Mouse (Mus musculus) CH12.LX (cell line): ENCODE results near the gene Grk6. TPM values are rescaled to one million over a fixed set of nuclear protein-coding genes. Genes with fewer than 3 reads are reported as not detected.

Source experiments
- DNase-seq: peaks from one replicate; pipeline ENCODE4 v3.0.0-alpha.2; 2013; ENCODE audit errors: extremely low read depth
- H3K27ac ChIP-seq: 2 replicates; pipeline ENCODE4 v1.5.1; 2012; ENCODE audit warnings: low read depth, mild to moderate bottlenecking, control low read depth, moderate library complexity; ENCODE audit not compliant: insufficient read depth
- H3K27me3 ChIP-seq: replicated peaks from 2 replicates; pipeline ENCODE3; 2012; ENCODE audit warnings: inconsistent platforms
- H3K36me3 ChIP-seq, 2 experiments: replicated peaks in 1 of 2; 2 replicates each; pipeline versions ENCODE3 to v1.6.1; 2012; ENCODE audit warnings: inconsistent platforms in 1 of 2, low read length in 1 of 2, mild to moderate bottlenecking in 1 of 2, mixed read lengths in 1 of 2, moderate library complexity in 1 of 2; ENCODE audit not compliant: control insufficient read depth in 1 of 2, insufficient read depth in 1 of 2
- H3K4me1 ChIP-seq, 2 experiments: 2 replicates each; pipeline ENCODE4 v1.6.1; 2012; ENCODE audit warnings: inconsistent platforms in 1 of 2, moderate library complexity in 1 of 2; ENCODE audit not compliant: insufficient read depth in 2 of 2, control insufficient read depth in 1 of 2
- H3K4me2 ChIP-seq: 2 replicates; pipeline ENCODE4 v1.6.1; 2012; ENCODE audit warnings: low read depth, mild to moderate bottlenecking, control low read depth; ENCODE audit not compliant: poor library complexity, insufficient read depth, severe bottlenecking
- H3K4me3 ChIP-seq, 3 experiments: fragments of 150-350 bp in 1 of 3; sonication (generic) in 1 of 3; replicated peaks in 1 of 3; 2 replicates each; pipeline versions ENCODE3 to v1.5.1; 2011 to 2012; ENCODE audit warnings: low read depth in 2 of 3, low read length in 2 of 3, mild to moderate bottlenecking in 2 of 3, moderate library complexity in 2 of 3, control low read depth in 1 of 3, improper control_type of control experiment in 1 of 3, inconsistent platforms in 1 of 3, mixed read lengths in 1 of 3; ENCODE audit not compliant: poor library complexity in 1 of 3
- H3K79me2 ChIP-seq: replicated peaks from 2 replicates; pipeline ENCODE4 v1.6.1; 2012; ENCODE audit warnings: mild to moderate bottlenecking, moderate library complexity; ENCODE audit not compliant: control insufficient read depth, poor library complexity, insufficient read depth, severe bottlenecking; ENCODE audit errors: extremely low read depth
- H3K9ac ChIP-seq: 2 replicates; pipeline ENCODE4 v1.6.1; 2012; ENCODE audit warnings: low read depth, mild to moderate bottlenecking, control low read depth, moderate library complexity; ENCODE audit not compliant: insufficient read depth
- H3K9me3 ChIP-seq: replicated peaks from 2 replicates; pipeline ENCODE3; 2012; ENCODE audit warnings: low read length, inconsistent platforms, mixed read lengths
- CHD1 ChIP-seq: IDR thresholded peaks from 2 replicates; pipeline ENCODE4 v1.6.1; 2012; ENCODE audit warnings: low read depth, low read length, improper control_type of control experiment, inconsistent platforms
- E2F4 ChIP-seq: IDR thresholded peaks from 2 replicates; pipeline ENCODE4 v1.6.1; 2011; ENCODE audit warnings: low read depth, low read length, improper control_type of control experiment; ENCODE audit not compliant: insufficient replicate concordance
- ETS1 ChIP-seq: conservative IDR thresholded peaks from 2 replicates; pipeline ENCODE4 v1.6.1; 2012; ENCODE audit warnings: low read depth, mild to moderate bottlenecking, inconsistent platforms, low read length, improper control_type of control experiment, moderate library complexity
- GABPA ChIP-seq: IDR thresholded peaks from 2 replicates; pipeline ENCODE4 v1.6.1; 2012; ENCODE audit warnings: low read depth, low read length, improper control_type of control experiment, inconsistent platforms; ENCODE audit not compliant: insufficient replicate concordance
- IRF4 ChIP-seq: IDR thresholded peaks from 2 replicates; pipeline ENCODE4 v1.6.1; 2014; ENCODE audit warnings: low read depth, mild to moderate bottlenecking, inconsistent platforms, low read length, improper control_type of control experiment
- JUND ChIP-seq: conservative IDR thresholded peaks from 2 replicates; pipeline ENCODE4 v1.6.1; 2011; ENCODE audit warnings: low read depth, low read length, improper control_type of control experiment
- KAT2A ChIP-seq: IDR thresholded peaks from 2 replicates; pipeline ENCODE4 v1.6.1; 2012; ENCODE audit warnings: low read length, improper control_type of control experiment, inconsistent platforms; ENCODE audit not compliant: insufficient replicate concordance
- MAFK ChIP-seq: IDR thresholded peaks from 2 replicates; pipeline ENCODE4 v1.6.1; 2011; ENCODE audit warnings: low read length, improper control_type of control experiment; ENCODE audit not compliant: insufficient replicate concordance
- MAX ChIP-seq: IDR thresholded peaks from 2 replicates; pipeline ENCODE4 v1.6.1; 2011; ENCODE audit warnings: low read length, improper control_type of control experiment
- MEF2A ChIP-seq: IDR thresholded peaks from 2 replicates; pipeline ENCODE4 v1.6.1; 2014; ENCODE audit warnings: low read depth, mild to moderate bottlenecking, inconsistent platforms, low read length, improper control_type of control experiment, borderline replicate concordance
- MXI1 ChIP-seq: IDR thresholded peaks from 2 replicates; pipeline ENCODE4 v1.6.1; 2011; ENCODE audit warnings: mild to moderate bottlenecking, low read depth, low read length, improper control_type of control experiment
- MYC ChIP-seq: IDR thresholded peaks from 2 replicates; pipeline ENCODE4 v1.6.1; 2011; ENCODE audit warnings: low read depth, mild to moderate bottlenecking, improper control_type of control experiment, low read length
- NRF1 ChIP-seq: IDR thresholded peaks from 2 replicates; pipeline ENCODE4 v1.6.1; 2014; ENCODE audit warnings: low read depth, mild to moderate bottlenecking, inconsistent platforms, low read length, improper control_type of control experiment, moderate library complexity
- POLR2AphosphoS2 ChIP-seq: IDR thresholded peaks from 2 replicates; pipeline ENCODE4 v1.6.1; 2011; ENCODE audit warnings: low read depth, low read length, improper control_type of control experiment
- TBP ChIP-seq: conservative IDR thresholded peaks from 2 replicates; pipeline ENCODE4 v1.6.1; 2011; ENCODE audit warnings: low read depth, low read length, improper control_type of control experiment
- UBTF ChIP-seq: IDR thresholded peaks from 2 replicates; pipeline ENCODE4 v1.6.1; 2012; ENCODE audit warnings: low read depth, mild to moderate bottlenecking, inconsistent platforms, low read length, improper control_type of control experiment, moderate library complexity
- ZC3H11A ChIP-seq: IDR thresholded peaks from 2 replicates; pipeline ENCODE4 v1.6.1; 2012; ENCODE audit warnings: low read depth, mild to moderate bottlenecking, inconsistent platforms, low read length, improper control_type of control experiment
- ZKSCAN1 ChIP-seq: IDR thresholded peaks from 2 replicates; pipeline ENCODE4 v1.6.1; 2012; ENCODE audit warnings: low read depth, inconsistent platforms, low read length, improper control_type of control experiment, borderline replicate concordance
- ZNF384 ChIP-seq: IDR thresholded peaks from 2 replicates; pipeline ENCODE4 v1.6.1; 2012; ENCODE audit warnings: low read depth, low read length, improper control_type of control experiment, inconsistent platforms
- dilution Hi-C: fragments of 300-500 bp; cut with MboI; formaldehyde crosslinking; loops from 2 replicates; pipeline ENCODE4 v1.14.3; 2020; ENCODE audit warnings: low sequenced_read_pairs; ENCODE audit not compliant: extremely low pct_unique_long_range_greater_than_20kb, extremely low pct_ligation_motif_present
- in situ Hi-C: fragments of 300-500 bp; cut with MboI; formaldehyde crosslinking; loops from 3 replicates; pipeline ENCODE4 v1.14.3; 2019; ENCODE audit warnings: low sequenced_read_pairs, low pct_ligation_motif_present, low pct_unique_long_range_greater_than_20kb, mixed read lengths
- polyA plus RNA-seq: library from polyadenylated mRNA; unstranded; fragments of >175 nt; gene quantifications from 2 replicates; pipeline ENCODE4 v1.2.1, GENCODE M21; 2012; ENCODE audit warnings: low read depth; ENCODE audit not compliant: insufficient read length
- total RNA-seq, 2 experiments: library from RNA; depleted of rRNA; stranded (reverse); fragments of 300-350 nt in 1 of 2; fragments of >200 nt in 1 of 2; gene quantifications; 2 replicates each; pipeline ENCODE4 v1.2.3; 2012 to 2014

Grk6 gene
- total and polyA plus RNA-seq, 3 experiments = 59.0 to 71.0 (median 60.1) TPM

DNA sequence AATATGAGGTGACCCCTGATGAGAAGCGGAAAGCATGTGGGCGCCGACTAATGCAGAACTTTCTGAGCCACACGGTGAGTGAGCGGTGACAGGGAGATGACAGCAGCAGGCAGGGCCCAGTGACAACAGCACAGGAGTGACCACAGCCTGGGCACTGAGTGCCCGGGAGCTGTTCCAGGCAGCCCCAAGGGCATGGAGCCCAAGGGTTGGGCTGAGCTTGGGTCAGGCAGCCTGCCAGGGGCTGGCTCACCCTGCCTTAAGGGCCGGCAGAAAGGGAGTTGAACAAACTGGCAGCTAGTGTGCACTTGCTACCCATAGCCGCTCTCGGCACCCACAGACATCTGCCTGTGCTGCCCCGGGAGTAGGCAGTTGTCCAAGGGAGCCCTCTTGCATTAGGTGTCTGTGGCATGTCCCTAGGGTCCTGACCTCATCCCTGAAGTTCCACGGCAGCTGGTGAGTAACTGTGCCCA is 5.7 kb downstream of the Grk6 start:
- no peaks in the 10 kb centered on the region for H3K27me3 ChIP-seq

DNA sequence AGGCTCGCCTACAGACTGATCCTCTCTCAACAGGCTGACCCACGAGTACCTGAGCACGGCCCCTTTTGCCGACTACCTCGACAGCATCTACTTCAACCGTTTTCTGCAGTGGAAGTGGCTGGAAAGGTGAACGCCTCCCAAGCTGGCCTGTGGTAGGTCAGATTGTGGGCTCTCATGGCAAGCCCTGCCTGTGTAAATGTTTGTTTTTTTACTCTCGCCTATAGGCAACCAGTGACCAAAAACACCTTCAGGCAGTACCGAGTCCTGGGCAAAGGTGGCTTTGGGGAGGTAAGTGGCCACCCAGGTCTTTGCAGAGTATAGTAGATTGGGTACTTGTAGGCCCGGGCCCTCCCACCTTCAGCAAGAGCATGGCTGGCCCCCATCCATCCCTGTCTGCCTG is 6.4 kb downstream of the Grk6 start:
- in situ Hi-C loops (no loop called here), dilution Hi-C loops (no loop called here)
- H3K4me3 ChIP-seq = no peak overlapping the region
- DNase-seq = no peak
- H3K79me2 ChIP-seq = peaks cover 24% of the 10 kb centered on the region
- H3K4me2 ChIP-seq = no peak overlapping the region
- H3K4me1 ChIP-seq = peaks cover 26 to 54% of the 10 kb centered on the region in 2 experiments
- H3K27ac ChIP-seq = no peak overlapping the region
- no peaks in the 10 kb centered on the region for H3K9me3 ChIP-seq
- no peak overlapping the region for H3K9ac ChIP-seq
- H3K27me3 ChIP-seq = no peaks in the 10 kb centered on the region
- H3K36me3 ChIP-seq = peaks cover 55 to 70% of the 10 kb centered on the region in 2 experiments
- no peak for TF ChIP-seq UBTF
- no peak for TF ChIP-seq E2F4
- no peak for TF ChIP-seq MEF2A

More for the DNA sequence above, 5.7 kb downstream of the Grk6 start:
- Histone ChIP-seq H3K4me2 (no peak overlapping the region), H3K4me1 (peaks cover 26 to 55% of the 10 kb centered on the region in 2 experiments), H3K9me3 (no peaks in the 10 kb centered on the region), H3K4me3 (no peak overlapping the region), H3K9ac (no peak overlapping the region), H3K79me2 (peaks cover 31% of the 10 kb centered on the region), H3K36me3 (peaks cover 48 to 62% of the 10 kb centered on the region in 2 experiments), H3K27ac (no peak overlapping the region)
- in situ Hi-C loops = no loop called here
- no peak for DNase-seq
- dilution Hi-C loops = no loop called here
- TF ChIP-seq NRF1 = no peak
- TF ChIP-seq ZKSCAN1 = no peak
- TF ChIP-seq ZNF384 = no peak
- no peak for TF ChIP-seq KAT2A
- no peak for TF ChIP-seq ETS1
- no peak for TF ChIP-seq MAX
- TF ChIP-seq MYC = no peak
- TF ChIP-seq POLR2AphosphoS2 = no peak
- no peak for TF ChIP-seq TBP
- no peak for TF ChIP-seq JUND
- no peak for TF ChIP-seq GABPA
- no peak for TF ChIP-seq ZC3H11A
- TF ChIP-seq E2F4 = no peak
- TF ChIP-seq MAFK = no peak
- no peak for TF ChIP-seq MXI1
- no peak for TF ChIP-seq CHD1
- no peak for TF ChIP-seq IRF4
